Mouse (Mus musculus) ES-CJ7 (cell line): ENCODE data around the gene Fndc3b.

Experiments
- DNase-seq: peaks from one replicate; pipeline ENCODE4 v3.0.0; 2011; ENCODE audit warnings: low read depth, low spot score

Fndc3b gene

GRCm38 (mm10) chr3:27622451-27622850 is 88.7 kb downstream of the Fndc3b start:
- no peak for DNase-seq

GRCm38 (mm10) chr3:27621176-27621575 is 89.9 kb downstream of the Fndc3b start:
- no peak for DNase-seq

- no peak for DNase-seq
These were observed 93.4 kb downstream of the Fndc3b start for GRCm38 (mm10) chr3:27617733-27618132.

- no peak for DNase-seq
These were observed 93.9 kb downstream of the Fndc3b start for GRCm38 (mm10) chr3:27617237-27617499.

- DNase-seq: no peak
These were observed 94.5 kb downstream of the Fndc3b start for GRCm38 (mm10) chr3:27616421-27617236.

- no peak for DNase-seq
These were observed 95.6 kb downstream of the Fndc3b start for GRCm38 (mm10) chr3:27615479-27615878.

GRCm38 (mm10) chr3:27613828-27614227 is 97.3 kb downstream of the Fndc3b start:
- no peak for DNase-seq

- no peak for DNase-seq
These were observed 98.1 kb downstream of the Fndc3b start for GRCm38 (mm10) chr3:27613011-27613410.

GRCm38 (mm10) chr3:27611986-27612385 is 99.1 kb downstream of the Fndc3b start:
- DNase-seq: no peak

- DNase-seq: no peak
These were observed 100.6 kb downstream of the Fndc3b start for GRCm38 (mm10) chr3:27610547-27610946.

GRCm38 (mm10) chr3:27610089-27610488 is 101.0 kb downstream of the Fndc3b start:
- no peak for DNase-seq

GRCm38 (mm10) chr3:27607796-27608151 is 103.3 kb downstream of the Fndc3b start:
- no peak for DNase-seq

GRCm38 (mm10) chr3:27607081-27607795 is 103.9 kb downstream of the Fndc3b start:
- DNase-seq: no peak

- no peak for DNase-seq
These were observed 104.5 kb downstream of the Fndc3b start for GRCm38 (mm10) chr3:27606626-27607025.

- DNase-seq: no peak
These were observed 105.5 kb downstream of the Fndc3b start for GRCm38 (mm10) chr3:27605613-27606012.

- DNase-seq: no peak
These were observed 106.0 kb downstream of the Fndc3b start for GRCm38 (mm10) chr3:27605081-27605480.

GRCm38 (mm10) chr3:27604629-27605028 is 106.5 kb downstream of the Fndc3b start:
- no peak for DNase-seq

- no peak for DNase-seq
These were observed 107.0 kb downstream of the Fndc3b start for GRCm38 (mm10) chr3:27603905-27604620.

GRCm38 (mm10) chr3:27600645-27601044 is 110.5 kb downstream of the Fndc3b start:
- DNase-seq: no peak

- no peak for DNase-seq
These were observed 110.9 kb downstream of the Fndc3b start for GRCm38 (mm10) chr3:27600197-27600596.

- DNase-seq: no peak
These were observed 112.4 kb downstream of the Fndc3b start for GRCm38 (mm10) chr3:27598437-27599382.
